Mouse (Mus musculus) erythroblast, embryonic 14.5 days (primary cell): ENCODE measurements around the gene Cmbl.

Experiments
- GATA1 ChIP-seq: IDR thresholded peaks from 2 replicates; pipeline ENCODE4 v1.6.1; 2012; ENCODE audit warnings: low read length, inconsistent platforms, mixed read lengths
- TAL1 ChIP-seq: IDR thresholded peaks from 3 replicates; pipeline ENCODE4 v1.6.1; 2012; ENCODE audit warnings: low read length, inconsistent platforms, mixed read lengths

- TF ChIP-seq GATA1 (no peak), TAL1 (no peak)
Observed at GRCm38 (mm10) chr15:31563577-31564546, 1.3 kb upstream of the Cmbl start.
